Mouse (Mus musculus) kidney, postnatal 0 days (tissue): Measurements from ENCODE around the gene Hsf2bp. TPM values are rescaled to one million over a fixed set of nuclear protein-coding genes. Genes with fewer than 3 reads are reported as not detected.

Experiments
- ATAC-seq: fragments of 200-750 bp; cut with Nextera tagmentation; replicated peaks from 2 replicates; pipeline ENCODE4 v1.8.0; 2017; ENCODE audit warnings: low read depth, moderate number of reproducible peaks, moderate TSS enrichment, moderate library complexity; ENCODE audit not compliant: low FRiP score
- DNase-seq: peaks from one replicate; pipeline ENCODE4 v3.0.0-alpha.2; 2016; ENCODE audit warnings: low spot score
- H3K27ac ChIP-seq: fragments of 300-500 bp; sonication (generic); 2 replicates; pipeline ENCODE4 v1.5.1; 2014; ENCODE audit warnings: mild to moderate bottlenecking
- H3K27me3 ChIP-seq: fragments of 300-500 bp; sonication (generic); 2 replicates; pipeline ENCODE4 v1.6.1; 2014; ENCODE audit warnings: low read length, mixed read lengths; ENCODE audit not compliant: insufficient read depth
- H3K36me3 ChIP-seq: fragments of 300-500 bp; sonication (generic); 2 replicates; pipeline ENCODE4 v1.6.1; 2014; ENCODE audit warnings: low read length, mixed read lengths; ENCODE audit not compliant: insufficient read depth
- H3K4me1 ChIP-seq: fragments of 300-500 bp; sonication (generic); replicated peaks from 2 replicates; pipeline ENCODE4 v1.6.1; 2014; ENCODE audit warnings: antibody characterized with exemption, low read length, mixed read lengths; ENCODE audit not compliant: insufficient read depth
- H3K4me2 ChIP-seq: fragments of 300-500 bp; sonication (generic); 2 replicates; pipeline ENCODE4 v1.6.1; 2014; ENCODE audit warnings: mild to moderate bottlenecking, low read length, moderate library complexity, mixed read lengths
- H3K4me3 ChIP-seq: fragments of 300-500 bp; sonication (generic); replicated peaks from 2 replicates; pipeline ENCODE4 v1.5.1; 2014; ENCODE audit warnings: low read depth, low read length
- H3K9ac ChIP-seq: fragments of 300-500 bp; sonication (generic); 2 replicates; pipeline ENCODE4 v1.6.1; 2014; ENCODE audit warnings: low read depth, low read length
- H3K9me3 ChIP-seq: fragments of 300-500 bp; sonication (generic); replicated peaks from 2 replicates; pipeline ENCODE4 v1.6.1; 2016; ENCODE audit warnings: low read length, inconsistent platforms, mixed read lengths
- CTCF ChIP-seq: IDR thresholded peaks from 2 replicates; pipeline ENCODE4 v1.5.1; 2016; ENCODE audit warnings: antibody characterized with exemption, low read depth, mild to moderate bottlenecking, moderate library complexity
- WGBS: fragments of 180-500 bp; shearing (Covaris S2); extraction: QIAGEN DNeasy Blood & Tissue Kit; methylation state at CpG from one replicate; pipeline ENCODE4 v1.1.7; 2014; 5-methylcytosine and 5-hydroxymethylcytosine counted together
- polyA plus RNA-seq: library from polyadenylated mRNA; unstranded; fragments of >200 nt; fragmentation: Nextera tagmentation; extraction: Ambion mirVana; gene quantifications from 2 replicates; pipeline ENCODE4 v1.2.1, GENCODE M21; 2015

The Hsf2bp gene
- polyA plus RNA-seq, 1 experiment from 2014 or later = 2.9 TPM

- H3K9me3 ChIP-seq = no peaks in the 10 kb centered on the region
- H3K9ac ChIP-seq = peak overlapping the region; percentile 18; the same call in 1 of the 2 replicates
- H3K36me3 ChIP-seq = no peaks in the 10 kb centered on the region
- H3K4me2 ChIP-seq = no peak overlapping the region
- H3K4me1 ChIP-seq = 0 out of 2 replicates have a peak, but pooled peaks cover 2% of the 10 kb centered on the region
- ATAC-seq (no peak), DNase-seq (no peak)
- peak overlapping the region; percentile 82 for H3K27ac ChIP-seq
- WGBS = 87% methylated on average over 9 of the region's 9 CpGs
- no peak overlapping the region for H3K4me3 ChIP-seq
- no peaks in the 10 kb centered on the region for H3K27me3 ChIP-seq
- TF ChIP-seq CTCF = no peak
Measured at GRCm38 (mm10) chr17:31905201-31905790, 130.9 kb downstream of the Hsf2bp start.

- Histone ChIP-seq H3K9ac (no peak overlapping the region), H3K4me2 (no peak overlapping the region), H3K36me3 (no peaks in the 10 kb centered on the region), H3K9me3 (no peaks in the 10 kb centered on the region), H3K27me3 (no peaks in the 10 kb centered on the region), H3K4me1 (0 out of 2 replicates have a peak, but pooled peaks cover 2% of the 10 kb centered on the region), H3K4me3 (no peak overlapping the region), H3K27ac (no peak overlapping the region)
- WGBS = 86% methylated on average over 7 of the region's 7 CpGs
- no peak for ATAC-seq
- no peak for DNase-seq
- no peak for TF ChIP-seq CTCF
Measured at GRCm38 (mm10) chr17:31904036-31904435, 132.1 kb downstream of the Hsf2bp start.

- TF ChIP-seq CTCF = no peak
- 74% methylated on average over 3 of the region's 3 CpGs for WGBS
Measured at GRCm38 (mm10) chr17:31902630-31903198, 133.4 kb downstream of the Hsf2bp start.

GRCm38 (mm10) chr17:31901461-31902204 lies 134.5 kb downstream of the Hsf2bp start:
- no peak overlapping the region for H3K4me2 ChIP-seq
- 0 out of 2 replicates have a peak, but pooled peaks cover 2% of the 10 kb centered on the region for H3K4me1 ChIP-seq
- no peak for TF ChIP-seq CTCF
- no peaks in the 10 kb centered on the region for H3K36me3 ChIP-seq
- peak; percentile 71 for DNase-seq
- no peaks in the 10 kb centered on the region for H3K27me3 ChIP-seq
- peak; percentile 77 for ATAC-seq
- WGBS = 59% methylated on average over 11 of the region's 11 CpGs
- 0 out of 2 replicates have a peak overlapping the region, but pooled peaks have one; percentile 31 for H3K27ac ChIP-seq
- H3K9ac ChIP-seq = no peak overlapping the region
- no peaks in the 10 kb centered on the region for H3K9me3 ChIP-seq
- no peak overlapping the region for H3K4me3 ChIP-seq

More at GRCm38 (mm10) chr17:31902630-31903198, 133.4 kb downstream of the Hsf2bp start:
- no peak overlapping the region for H3K9ac ChIP-seq
- ATAC-seq (no peak), DNase-seq (no peak)
- 0 out of 2 replicates have a peak, but pooled peaks cover 2% of the 10 kb centered on the region for H3K4me1 ChIP-seq
- H3K36me3 ChIP-seq = no peaks in the 10 kb centered on the region
- H3K4me3 ChIP-seq = no peak overlapping the region
- H3K4me2 ChIP-seq = no peak overlapping the region
- H3K9me3 ChIP-seq = no peaks in the 10 kb centered on the region
- H3K27me3 ChIP-seq = no peaks in the 10 kb centered on the region
- no peak overlapping the region for H3K27ac ChIP-seq

GRCm38 (mm10) chr17:31898941-31899340 lies 137.2 kb downstream of the Hsf2bp start:
- Histone ChIP-seq H3K27ac (no peak overlapping the region), H3K9me3 (no peaks in the 10 kb centered on the region), H3K4me1 (no peaks in the 10 kb centered on the region), H3K36me3 (no peaks in the 10 kb centered on the region), H3K4me2 (no peak overlapping the region), H3K27me3 (no peaks in the 10 kb centered on the region), H3K4me3 (no peak overlapping the region), H3K9ac (no peak overlapping the region)
- ATAC-seq (no peak), DNase-seq (no peak)
- no peak for TF ChIP-seq CTCF
- 64% methylated on average over 5 of the region's 5 CpGs for WGBS

GRCm38 (mm10) chr17:31897186-31897793 lies 138.9 kb downstream of the Hsf2bp start:
- H3K4me1 ChIP-seq = peaks cover 11% of the 10 kb centered on the region; the same call in 1 of the 2 replicates
- no peak for TF ChIP-seq CTCF
- no peak for ATAC-seq
- H3K27ac ChIP-seq = no peak overlapping the region
- no peaks in the 10 kb centered on the region for H3K36me3 ChIP-seq
- H3K9ac ChIP-seq = no peak overlapping the region
- H3K27me3 ChIP-seq = no peaks in the 10 kb centered on the region
- no peaks in the 10 kb centered on the region for H3K9me3 ChIP-seq
- no peak for DNase-seq
- H3K4me3 ChIP-seq = no peak overlapping the region
- WGBS = 80% methylated on average over 4 of the region's 4 CpGs
- no peak overlapping the region for H3K4me2 ChIP-seq
